Mouse (Mus musculus) frontal cortex, postnatal 10 days (tissue): ENCODE data around the gene Klf11.
"Not testable (repeated sequence)": the region's sequence is repeated elsewhere in the genome, so short reads cannot be mapped to it uniquely, and the experiment has no call there.

Source experiments
- DNase-seq, 2 experiments: peaks; one replicate each; pipeline ENCODE4 v3.0.0; 2022; ENCODE audit warnings: low spot score in 2 of 2, mixed read lengths in 1 of 2

Klf11 gene

DNA sequence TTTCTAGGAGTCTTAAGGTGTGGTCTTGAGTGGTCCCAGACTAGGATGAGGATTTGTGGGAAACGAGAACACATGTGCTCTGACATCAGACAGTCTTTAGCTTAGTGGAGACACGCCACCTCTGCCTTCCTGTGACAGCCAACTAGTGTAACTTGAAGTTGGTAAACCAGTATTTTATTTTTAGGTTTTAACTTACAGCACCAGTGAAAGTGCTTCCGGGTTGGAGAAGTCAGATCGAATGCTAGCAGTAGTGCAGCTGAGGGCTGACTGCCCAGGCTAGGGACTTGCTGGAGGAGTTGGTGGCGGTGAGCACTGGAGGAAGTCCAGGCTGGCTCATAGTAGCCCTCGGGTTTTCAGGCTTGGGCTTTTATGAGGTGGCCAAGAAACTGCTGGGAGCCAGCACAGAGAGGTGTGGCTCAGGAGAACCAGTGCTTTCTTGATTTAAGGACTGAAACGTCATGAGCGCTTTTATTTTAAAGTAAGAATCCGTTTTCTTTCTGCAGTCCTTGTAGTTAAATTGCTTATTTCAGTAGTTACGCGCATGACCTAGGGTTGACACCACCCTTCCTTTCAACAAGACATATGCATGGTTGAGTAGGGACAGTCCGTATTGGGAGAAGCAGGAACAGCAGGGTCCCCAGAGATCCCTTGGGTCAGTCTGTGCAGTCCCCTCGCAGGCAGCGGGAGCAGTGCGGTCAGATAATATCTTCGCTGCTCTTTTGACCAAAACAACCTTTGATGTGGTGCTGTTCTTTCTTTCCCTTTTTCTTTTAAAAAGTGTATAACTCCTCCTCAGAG, 3.2 kb downstream of the Klf11 start:
- no peak for DNase-seq

DNA sequence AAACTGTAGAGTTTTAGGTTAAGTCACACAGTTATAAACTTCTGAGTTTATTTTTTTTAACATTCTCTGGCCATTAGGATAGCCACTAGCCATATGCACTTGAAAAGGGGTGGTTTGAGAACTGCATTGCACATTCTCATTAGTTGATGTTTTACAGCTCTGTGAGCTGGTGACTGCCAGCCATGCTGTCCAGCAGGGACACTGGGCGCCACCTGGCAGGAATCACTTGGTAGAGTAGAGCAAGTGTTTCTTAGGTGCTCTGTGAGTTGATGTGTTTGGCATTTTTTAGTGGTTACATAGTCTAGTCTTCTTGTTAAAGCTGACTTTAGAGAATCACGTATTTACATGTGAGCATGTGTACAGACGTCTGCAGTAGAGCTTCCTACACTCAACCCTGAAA, 5.4 kb downstream of the Klf11 start:
- no peak for DNase-seq

DNA sequence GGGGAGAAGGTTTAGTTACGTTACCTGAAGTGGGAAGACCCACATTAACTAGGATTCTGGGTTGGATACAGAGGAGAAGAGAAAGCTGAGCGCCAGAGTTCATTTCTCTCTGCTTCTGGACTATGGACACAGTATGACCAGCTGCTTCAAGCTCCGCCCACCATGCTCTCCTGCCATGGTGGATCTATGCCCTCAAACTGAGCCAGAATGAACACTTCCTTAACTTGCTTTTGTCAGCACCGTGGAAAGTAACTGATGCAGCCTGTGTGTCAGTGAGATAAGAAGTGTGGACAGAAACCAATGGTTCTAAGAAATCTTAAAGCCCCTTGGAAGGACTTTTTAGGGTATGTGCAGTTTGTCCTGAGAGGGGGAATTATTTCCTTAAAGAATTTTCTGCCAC, 7.9 kb downstream of the Klf11 start:
- DNase-seq = no peak

GRCm38 (mm10) chr12:24659923-24660322, 8.8 kb downstream of the Klf11 start:
- DNase-seq = no peak

GRCm38 (mm10) chr12:24661100-24661499, 10.0 kb downstream of the Klf11 start:
- no peak for DNase-seq

GRCm38 (mm10) chr12:24662131-24662530, 11.1 kb downstream of the Klf11 start:
- DNase-seq = no peak

DNA sequence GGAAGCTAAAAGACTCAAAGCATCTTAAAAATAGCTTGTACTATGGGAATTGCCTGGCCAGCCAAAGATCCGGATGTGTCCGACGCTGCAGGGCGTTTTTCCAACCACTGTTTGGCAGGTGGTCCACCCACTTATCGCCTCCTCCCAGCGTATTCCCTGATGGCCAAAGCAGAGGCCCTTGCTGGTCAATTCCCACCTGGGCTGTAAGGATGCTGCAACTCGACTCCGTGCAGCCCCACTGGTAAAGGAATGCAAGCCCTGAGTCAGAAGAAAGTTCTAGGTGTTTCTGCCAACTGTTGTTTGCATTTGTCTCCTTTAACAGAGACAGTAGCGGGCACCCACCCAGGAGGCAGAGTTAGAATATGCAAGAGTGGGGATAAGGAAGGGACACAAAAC, 29.0 kb downstream of the Klf11 start:
- no peak for DNase-seq

DNA sequence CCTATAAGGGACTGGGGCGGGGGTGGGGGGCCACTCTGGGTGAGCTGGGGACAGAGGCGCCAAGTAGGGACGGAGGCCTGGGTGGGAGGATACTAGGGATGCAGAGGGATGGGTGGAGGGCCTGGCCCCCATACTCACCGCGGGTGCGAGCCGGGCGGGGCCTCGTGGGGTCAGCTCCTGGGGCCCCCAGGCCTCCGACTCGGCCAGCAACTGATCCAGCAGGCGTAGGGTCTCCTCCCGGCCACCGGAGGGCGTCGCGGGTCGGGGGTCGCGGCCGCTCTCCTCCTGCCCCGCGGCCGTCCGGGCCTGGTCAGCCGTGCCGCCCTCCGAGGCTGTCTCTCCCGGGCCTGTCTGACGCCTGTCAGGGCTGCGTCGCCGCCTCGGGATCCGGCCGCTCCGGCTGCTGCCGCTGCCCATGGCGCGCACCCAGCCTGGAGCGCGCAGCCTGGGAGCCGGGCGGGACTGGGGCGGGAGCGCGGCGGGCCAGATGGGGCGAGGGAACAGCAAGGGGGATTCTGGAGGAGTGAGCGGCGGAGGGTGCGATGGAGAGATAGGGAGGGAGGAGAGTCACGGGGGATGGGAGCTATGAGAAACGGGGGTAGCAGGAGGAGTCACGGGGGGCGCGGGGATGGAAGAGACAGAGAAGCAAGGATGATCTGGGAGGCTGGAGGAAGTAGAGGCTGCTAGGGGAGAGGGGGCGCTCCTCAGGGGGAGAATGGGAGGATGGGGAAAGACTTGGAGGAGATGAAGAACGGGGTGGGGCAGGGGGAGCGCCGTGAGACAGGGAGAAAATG, 29.6 kb downstream of the Klf11 start:
- no peak for DNase-seq

DNA sequence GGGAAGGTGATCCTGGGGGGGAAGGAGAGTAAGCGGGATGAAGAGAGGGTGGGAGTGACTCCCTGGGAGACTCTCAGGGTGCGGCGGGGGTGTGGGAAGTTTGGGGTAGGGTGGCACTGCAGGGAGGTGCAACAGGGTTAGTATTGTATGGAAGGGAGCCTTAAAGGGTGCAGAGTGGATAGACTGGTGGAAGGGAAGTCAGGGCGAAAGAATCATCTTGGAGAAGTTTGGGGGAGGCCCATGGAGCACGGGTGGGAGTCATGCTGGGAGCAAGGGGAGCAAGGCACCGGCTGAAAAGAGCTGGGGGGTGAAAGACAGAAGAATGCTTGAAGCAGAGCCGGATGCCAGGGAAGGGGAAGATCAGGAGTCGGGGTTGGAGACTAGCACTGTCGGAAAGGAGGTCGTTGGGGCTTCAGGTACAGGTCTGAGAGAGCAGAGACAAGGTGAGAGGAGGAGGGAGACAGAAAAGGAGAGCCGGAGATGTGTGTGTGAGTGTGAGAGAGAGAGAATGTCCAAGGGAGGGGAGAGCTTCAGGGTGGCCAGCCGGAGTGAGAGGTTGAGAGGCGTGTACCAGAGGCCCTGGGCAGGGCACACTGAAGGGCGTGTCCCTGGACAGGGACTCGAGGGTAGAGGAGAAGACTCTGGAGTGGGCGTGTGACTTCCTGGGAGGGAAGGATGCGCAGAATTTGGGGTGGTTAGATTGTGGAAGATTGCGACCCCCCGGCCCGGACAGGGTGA, 30.4 kb downstream of the Klf11 start, which contains the start of gene Cys1:
Gene Cys1, minus strand, starts transcription at position 528 of the 738 bp plus-strand sequence.
- DNase-seq = no peak

DNA sequence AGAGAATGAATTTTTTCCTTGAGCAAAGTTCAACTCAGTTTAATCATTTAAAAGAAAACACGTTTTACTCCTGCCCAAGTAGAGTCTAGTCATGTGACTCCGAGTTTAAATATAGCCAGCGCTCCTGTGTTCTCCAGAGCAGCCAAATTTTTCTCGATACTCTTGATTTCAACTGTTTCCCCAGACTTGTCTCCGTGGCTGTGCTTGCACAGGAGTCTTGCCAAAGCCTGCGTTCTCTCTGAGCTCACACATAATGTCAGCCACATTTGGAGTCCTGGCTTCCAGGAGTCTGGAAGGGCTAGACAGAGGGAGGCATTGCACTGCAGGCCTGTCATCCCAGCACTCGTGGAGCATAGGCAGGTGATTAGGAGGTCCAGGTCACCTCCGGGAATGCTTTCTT, 31.5 kb downstream of the Klf11 start:
- DNase-seq = no peak

DNA sequence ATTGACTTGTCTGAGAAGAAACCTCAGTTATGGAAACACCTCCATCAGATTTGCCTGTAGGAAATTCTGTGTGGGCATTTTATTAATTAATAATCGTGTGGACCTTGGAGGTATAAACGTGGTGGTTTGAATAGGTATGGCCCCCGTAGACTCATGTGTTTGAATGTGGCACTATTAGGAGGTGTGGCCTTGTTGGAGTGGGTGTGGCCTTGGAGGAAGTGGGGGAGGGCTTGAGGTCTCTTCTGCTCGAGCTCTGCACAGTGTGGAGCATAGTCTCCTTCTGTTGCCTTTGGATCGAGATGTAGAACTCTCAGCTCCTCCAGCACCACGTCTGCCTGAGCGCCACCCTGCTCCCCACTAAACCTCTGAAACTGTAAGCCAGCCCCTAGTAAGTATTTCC, 32.4 kb downstream of the Klf11 start:
- no peak for DNase-seq

- DNase-seq = no peak
These were observed 35.1 kb downstream of the Klf11 start for GRCm38 (mm10) chr12:24686038-24686695.

GRCm38 (mm10) chr12:24686696-24687346, 35.7 kb downstream of the Klf11 start:
- DNase-seq = no peak

GRCm38 (mm10) chr12:24690351-24690750, 39.3 kb downstream of the Klf11 start:
- DNase-seq = no peak

- peak in 1 of 2 experiments; percentile 85 for DNase-seq
These were observed 45.7 kb downstream of the Klf11 start for GRCm38 (mm10) chr12:24696500-24697483.

DNA sequence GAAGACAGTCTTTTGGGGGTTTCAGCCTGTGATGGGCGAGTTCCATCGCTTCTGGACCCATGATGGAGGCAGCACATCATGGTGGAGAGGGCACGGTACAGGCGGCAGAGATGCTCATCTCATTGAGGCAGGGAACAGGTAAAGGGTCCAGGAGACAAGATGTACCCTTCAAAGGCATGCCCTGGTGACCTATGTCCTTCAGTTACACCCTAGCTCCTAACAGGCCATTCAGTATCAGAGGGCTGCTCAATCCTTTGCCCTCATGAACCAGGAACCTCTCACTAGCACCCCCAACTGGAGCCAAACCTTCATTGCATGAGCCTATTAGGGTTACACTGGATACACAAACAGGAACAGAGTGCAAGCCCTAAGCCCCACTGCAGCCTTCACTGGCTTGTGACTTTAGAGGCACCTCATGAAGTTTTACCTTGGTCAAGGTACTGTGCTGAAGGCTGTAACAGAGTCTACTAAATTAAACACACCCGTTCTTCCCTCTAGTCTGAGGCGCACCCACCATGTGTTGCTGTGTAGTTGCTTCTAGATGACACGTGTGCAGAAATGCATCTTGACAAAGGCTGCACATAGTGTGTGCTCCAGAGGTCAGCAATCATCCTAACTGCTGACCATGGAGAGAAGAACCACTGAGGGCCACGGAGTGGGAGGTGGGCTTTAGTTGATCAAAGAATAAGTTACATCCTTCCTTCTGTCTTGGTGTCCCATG, 46.6 kb downstream of the Klf11 start:
- no peak for DNase-seq

DNA sequence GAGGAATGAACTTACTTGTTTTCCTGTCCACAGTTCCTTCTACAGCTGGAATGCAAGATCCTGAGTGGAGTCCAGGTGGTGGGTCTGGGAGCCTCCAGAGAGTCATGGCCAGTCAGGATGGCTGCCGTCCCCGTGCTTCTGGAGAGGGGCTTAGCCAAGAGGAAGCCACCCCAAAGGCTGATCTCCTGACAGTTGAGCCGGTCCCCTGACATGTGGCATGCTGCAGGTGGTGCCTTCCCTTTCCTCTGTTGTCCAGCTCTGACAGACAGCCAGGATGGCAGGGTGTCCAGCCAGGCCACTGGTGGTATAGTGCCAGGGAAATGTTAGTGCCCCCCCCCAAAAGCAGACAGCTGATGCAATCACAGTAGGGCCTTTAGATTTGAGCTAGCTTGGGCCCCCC, 47.4 kb downstream of the Klf11 start:
- no peak for DNase-seq

- DNase-seq = no peak
These were observed 48.5 kb downstream of the Klf11 start for GRCm38 (mm10) chr12:24699578-24699977.

GRCm38 (mm10) chr12:24701621-24702020, 50.5 kb downstream of the Klf11 start:
- DNase-seq = not testable (repeated sequence)
